Mouse (Mus musculus) bone marrow macrophage, adult 2 months (primary cell): ENCODE measurements around the gene E130114P18Rik.

Experiments used
- CTCF ChIP-seq: IDR thresholded peaks from 2 replicates; pipeline ENCODE4 v1.5.1; 2012; ENCODE audit warnings: low read depth, mild to moderate bottlenecking, low read length, moderate library complexity
- POLR2A ChIP-seq: IDR thresholded peaks from 2 replicates; pipeline ENCODE4 v1.6.1; 2012; ENCODE audit warnings: mild to moderate bottlenecking, low read depth, low read length, borderline replicate concordance

DNA sequence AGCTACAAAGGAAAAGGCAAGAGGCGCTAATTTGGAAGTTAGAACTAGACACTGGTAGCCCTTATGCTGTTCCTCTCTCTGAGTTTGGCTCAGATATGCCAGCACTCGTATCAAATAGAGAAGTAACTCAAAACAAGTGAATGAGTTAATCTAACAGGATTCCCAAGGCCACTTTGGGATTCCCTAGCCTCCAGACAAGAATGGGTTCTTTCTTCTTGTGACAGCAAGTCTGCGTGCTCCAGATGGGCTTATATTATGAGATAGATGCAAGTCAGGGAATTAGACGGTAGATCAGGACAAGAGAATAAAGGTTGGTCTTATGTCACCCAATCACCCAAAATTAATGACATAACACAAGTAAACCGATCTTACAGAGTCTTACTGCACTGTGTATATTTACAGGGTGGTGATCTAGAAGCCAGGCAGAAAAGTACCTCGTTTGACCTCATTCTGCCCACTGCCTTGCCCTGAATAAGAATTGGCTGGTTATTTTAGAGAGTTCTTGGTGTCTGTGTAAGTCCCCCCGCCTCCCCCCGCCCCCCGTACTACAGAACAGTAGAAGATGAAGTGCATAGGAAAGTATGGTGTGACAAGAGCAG, 190.4 kb downstream of the E130114P18Rik start:
- no peak for TF ChIP-seq CTCF
- TF ChIP-seq POLR2A: no peak
